Mouse (Mus musculus) left cerebral cortex, postnatal 36 days (tissue): ENCODE data around the gene Borcs6. TPM values are rescaled to one million over a fixed set of nuclear protein-coding genes. Genes with fewer than 3 reads are reported as not detected.

Experiments used
- DNase-seq, 2 experiments: peaks; one replicate each; pipeline ENCODE4 v3.0.0; 2021 to 2022; ENCODE audit warnings: low spot score in 2 of 2, mixed read lengths in 1 of 2
- intact Hi-C: fragments of 180-260 bp; cut with DNase I; formaldehyde crosslinking; loops from one replicate; pipeline ENCODE4 v1.15.1; 2025
- total RNA-seq, 2 experiments: library from RNA; stranded (reverse); gene quantifications; 2 replicates each; pipeline ENCODE4 v1.2.3; 2021

Gene Borcs6
- total RNA-seq, 2 experiments from 2014 or later = 30.7 to 38.4 TPM

DNA sequence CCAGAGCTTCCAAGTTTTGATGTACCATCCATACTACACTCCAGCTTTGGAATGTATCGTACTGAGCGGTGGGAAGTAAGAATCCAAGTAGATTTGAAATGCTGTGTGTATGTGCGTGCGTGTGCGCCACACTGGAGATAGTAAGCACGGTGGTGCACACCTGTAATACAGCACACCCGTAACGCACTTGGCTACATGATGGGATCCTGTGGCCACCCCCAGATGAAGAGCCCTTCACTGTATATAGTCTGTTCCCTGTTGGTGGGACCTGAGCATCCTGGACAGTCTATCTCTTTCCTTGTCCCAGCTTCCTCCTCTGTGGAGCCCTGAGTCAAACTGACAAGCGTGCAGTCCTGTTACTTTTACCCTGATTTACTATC is 13.1 kb upstream of the Borcs6 start:
- DNase-seq = no peak
- intact Hi-C loops = no loop called here

- intact Hi-C loops = no loop called here
Measured at GRCm38 (mm10) chr11:69047592-69047991, 11.9 kb upstream of the Borcs6 start.

DNA sequence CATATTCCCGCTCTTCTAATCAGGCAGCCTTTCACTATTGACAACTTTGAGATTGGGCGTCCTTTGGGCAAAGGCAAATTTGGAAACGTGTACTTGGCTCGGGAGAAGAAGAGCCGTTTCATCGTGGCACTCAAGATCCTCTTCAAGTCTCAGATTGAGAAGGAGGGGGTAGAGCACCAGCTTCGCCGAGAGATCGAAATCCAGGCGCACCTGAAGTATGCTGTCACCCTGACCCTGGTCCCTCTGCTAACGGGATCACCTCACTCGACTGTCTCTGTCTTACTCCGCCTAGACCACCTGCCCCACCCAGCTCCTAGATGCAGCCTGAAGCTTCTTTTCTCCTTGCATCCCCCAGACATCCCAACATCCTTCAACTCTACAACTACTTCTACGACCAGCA is 11.4 kb upstream of the Borcs6 start:
- intact Hi-C loops = no loop called here
- no peak for DNase-seq

More at GRCm38 (mm10) chr11:69047592-69047991, 11.9 kb upstream of the Borcs6 start:
- DNase-seq = no peak

DNA sequence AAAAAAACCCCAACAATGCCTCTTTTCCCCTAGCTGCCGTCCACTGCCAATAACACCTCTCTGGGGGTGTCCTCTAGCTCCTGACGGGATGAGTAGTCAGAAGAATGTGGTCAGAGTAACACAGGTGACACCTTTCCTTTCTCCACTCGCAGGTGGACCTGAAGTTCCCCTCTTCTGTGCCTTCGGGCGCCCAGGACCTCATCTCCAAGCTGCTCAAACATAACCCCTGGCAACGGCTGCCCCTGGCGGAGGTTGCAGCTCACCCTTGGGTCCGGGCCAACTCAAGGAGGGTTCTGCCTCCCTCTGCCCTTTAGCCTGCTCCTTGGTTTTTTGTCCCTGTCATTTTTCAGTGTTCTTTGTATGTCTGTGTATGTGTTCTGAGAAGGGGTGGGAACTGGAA is 8.8 kb upstream of the Borcs6 start:
- intact Hi-C loops = no loop called here
- no peak for DNase-seq

- no peak for DNase-seq
Measured at GRCm38 (mm10) chr11:69051771-69052170, 7.7 kb upstream of the Borcs6 start.

DNA sequence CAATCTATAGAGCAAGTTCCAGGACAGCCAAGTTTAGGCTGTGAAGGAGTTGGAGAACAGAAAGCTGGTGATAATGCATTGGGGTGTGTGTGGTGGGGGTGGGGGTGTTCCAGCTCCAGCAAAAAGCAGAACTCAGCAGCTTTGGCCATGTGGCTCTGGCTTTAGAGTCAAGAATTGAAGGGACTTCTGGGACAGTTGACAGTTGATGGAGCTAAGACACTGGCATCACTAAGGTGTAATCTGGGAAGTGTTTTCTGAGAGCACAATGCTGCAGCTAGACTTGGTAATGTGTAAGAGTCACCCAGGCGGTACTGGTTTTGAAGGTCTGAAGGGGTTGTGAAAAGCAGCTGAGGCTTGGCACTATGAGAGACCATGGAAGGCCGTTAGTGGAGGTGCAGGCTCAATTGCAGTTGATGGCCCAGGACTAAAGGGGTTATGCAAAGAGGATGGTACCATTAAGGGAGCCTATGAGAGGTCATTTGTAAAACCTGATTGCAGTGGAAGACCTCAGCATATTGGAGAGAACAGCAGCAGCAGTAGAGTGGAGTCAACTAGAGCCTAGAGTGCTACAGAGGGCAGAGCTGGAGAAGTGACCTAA is 6.6 kb upstream of the Borcs6 start:
- intact Hi-C loops = no loop called here
- DNase-seq = no peak

More at GRCm38 (mm10) chr11:69051771-69052170, 7.7 kb upstream of the Borcs6 start:
- intact Hi-C loops = no loop called here

DNA sequence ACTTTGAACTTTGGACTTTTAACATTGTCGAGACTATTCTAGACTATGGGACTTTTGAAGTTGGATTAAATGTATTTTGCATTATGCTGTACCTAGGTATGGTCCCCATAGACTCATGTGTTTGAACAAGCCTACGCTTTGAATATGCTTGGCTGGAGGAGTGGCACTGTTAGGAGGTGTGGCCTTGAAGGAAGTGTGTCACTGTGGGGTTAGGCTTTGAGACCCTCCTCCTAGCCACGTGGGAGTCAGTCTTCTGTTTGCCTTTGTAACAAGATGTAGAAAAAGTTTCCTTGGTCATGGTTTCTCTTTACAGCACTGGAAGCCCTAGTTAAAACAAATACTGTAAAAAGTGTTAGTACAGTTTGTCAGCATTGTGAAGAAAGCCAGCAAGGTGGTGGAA is 5.7 kb upstream of the Borcs6 start:
- DNase-seq = no peak
- intact Hi-C loops = no loop called here

GRCm38 (mm10) chr11:69058265-69058664 is 1.3 kb upstream of the Borcs6 start:
- intact Hi-C loops = no loop called here

GRCm38 (mm10) chr11:69058729-69059356 is 674 bp upstream of the Borcs6 start:
- DNase-seq = no peak
- intact Hi-C loops = no loop called here

More at GRCm38 (mm10) chr11:69058265-69058664, 1.3 kb upstream of the Borcs6 start:
- no peak for DNase-seq

GRCm38 (mm10) chr11:69059975-69060411 is 476 bp downstream of the Borcs6 start:
- no peak for DNase-seq
- intact Hi-C loops = loop anchor here (5.0 to 10.0 kb wide), 2 partner anchors 37 to 185 kb away; partner anchors contain the start of gene Per1

DNA sequence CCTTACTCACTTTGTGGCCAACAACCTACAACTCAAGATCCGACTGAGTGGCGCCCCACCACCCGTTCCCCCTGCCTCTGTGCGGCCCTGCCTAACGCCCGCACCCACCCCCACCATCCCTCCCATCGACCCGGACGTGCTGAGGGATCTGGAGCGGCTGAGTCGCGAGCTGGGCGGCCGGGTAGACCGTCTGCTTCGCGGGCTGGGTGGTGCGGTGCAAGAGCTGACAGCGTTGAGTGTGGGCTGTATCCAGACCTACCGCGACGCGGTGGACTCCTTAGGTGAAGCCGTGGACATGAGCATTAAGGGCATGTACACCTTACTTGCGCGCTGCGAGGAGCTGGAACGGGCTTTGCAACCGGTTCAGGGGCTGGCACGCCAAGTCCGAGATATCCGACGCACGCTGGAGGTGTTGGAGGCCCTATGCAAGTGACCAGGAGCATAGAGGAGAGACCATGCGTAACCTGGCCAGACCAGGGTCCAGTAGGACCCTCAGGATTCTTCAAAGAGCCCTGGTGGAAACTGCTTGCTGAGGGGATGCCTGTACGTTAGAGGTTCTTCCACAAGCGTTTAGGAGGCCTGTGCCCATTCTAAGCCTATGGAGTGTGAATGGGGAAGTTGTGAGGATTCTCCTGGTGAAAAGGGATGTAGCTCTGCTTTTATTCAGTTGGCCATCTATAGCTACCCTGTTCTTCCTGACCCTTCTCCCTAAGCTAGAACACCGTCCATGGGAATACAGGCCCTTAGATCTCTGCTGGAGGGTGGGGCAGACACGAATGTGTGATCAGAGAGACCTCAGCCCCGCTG is 1.1 kb downstream of the Borcs6 start:
- DNase-seq = peak; percentile 36 to 45
- intact Hi-C loops = loop anchor here (5.0 to 10.0 kb wide), 2 partner anchors 37 to 184 kb away; partner anchors contain the start of gene Per1

- intact Hi-C loops = loop anchor here (5.0 to 10.0 kb wide), 2 partner anchors 36 to 183 kb away; partner anchors contain the start of gene Per1
- DNase-seq = no peak
Measured at GRCm38 (mm10) chr11:69061255-69061912, 1.9 kb downstream of the Borcs6 start.

DNA sequence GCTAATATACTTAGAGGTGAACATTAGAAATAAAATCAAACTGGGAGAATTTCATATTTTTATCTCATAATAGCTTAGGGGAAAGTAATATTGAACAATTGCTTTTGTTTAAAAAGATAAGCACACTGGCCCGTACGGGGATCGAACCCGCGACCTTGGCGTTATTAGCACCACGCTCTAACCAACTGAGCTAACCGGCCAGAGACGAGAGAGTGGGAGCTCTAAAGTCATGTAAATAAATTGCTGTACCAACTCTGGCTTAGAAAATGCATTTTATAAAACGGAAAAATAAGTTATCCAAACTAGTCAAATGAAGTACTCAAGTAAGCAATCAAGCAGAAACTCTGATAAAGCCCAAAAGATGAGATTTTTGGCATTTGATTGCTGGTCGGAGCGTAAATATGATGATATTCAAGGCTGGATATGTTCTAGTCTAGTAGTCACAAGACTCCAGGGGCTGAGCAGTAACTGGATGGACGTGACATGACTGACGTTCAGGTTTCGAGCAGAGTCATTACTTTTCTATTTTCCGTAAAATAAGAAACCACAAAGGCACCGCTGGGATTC is 2.8 kb downstream of the Borcs6 start:
- intact Hi-C loops = loop anchor here (5.0 to 10.0 kb wide), 2 partner anchors 35 to 183 kb away; partner anchors contain the start of gene Per1
- DNase-seq = peak; percentile 48 to 78

DNA sequence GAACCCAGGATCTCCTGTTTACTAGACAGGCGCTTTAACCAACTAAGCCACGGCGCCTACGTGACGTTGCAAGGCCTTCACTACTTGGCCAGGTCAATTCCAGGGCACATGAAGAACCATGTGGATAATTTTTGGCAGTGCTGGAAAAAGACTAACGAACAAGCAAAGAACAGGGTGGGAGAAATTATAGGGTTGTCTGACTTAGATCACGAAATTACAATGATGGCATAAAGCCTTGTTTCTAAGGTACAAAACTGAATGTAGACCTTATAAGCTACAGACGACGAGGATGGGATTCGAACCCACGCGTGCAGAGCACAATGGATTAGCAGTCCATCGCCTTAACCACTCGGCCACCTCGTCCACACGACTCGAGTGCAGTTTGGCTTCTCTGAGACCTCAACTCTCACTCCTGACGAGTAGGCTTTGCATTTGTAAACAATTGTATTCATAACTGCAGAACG is 3.3 kb downstream of the Borcs6 start:
- intact Hi-C loops = loop anchor here (1.0 to 10.0 kb wide), 4 partner anchors 21 to 182 kb away; partner anchors contain the start of gene Per1
- DNase-seq = peak; percentile 92 to 96

GRCm38 (mm10) chr11:69063413-69064201 is 4.1 kb downstream of the Borcs6 start:
- DNase-seq = peak; percentile 63 to 76
- intact Hi-C loops = loop anchor here (1.0 to 10.0 kb wide), 4 partner anchors 22 to 181 kb away; partner anchors contain the start of gene Per1

DNA sequence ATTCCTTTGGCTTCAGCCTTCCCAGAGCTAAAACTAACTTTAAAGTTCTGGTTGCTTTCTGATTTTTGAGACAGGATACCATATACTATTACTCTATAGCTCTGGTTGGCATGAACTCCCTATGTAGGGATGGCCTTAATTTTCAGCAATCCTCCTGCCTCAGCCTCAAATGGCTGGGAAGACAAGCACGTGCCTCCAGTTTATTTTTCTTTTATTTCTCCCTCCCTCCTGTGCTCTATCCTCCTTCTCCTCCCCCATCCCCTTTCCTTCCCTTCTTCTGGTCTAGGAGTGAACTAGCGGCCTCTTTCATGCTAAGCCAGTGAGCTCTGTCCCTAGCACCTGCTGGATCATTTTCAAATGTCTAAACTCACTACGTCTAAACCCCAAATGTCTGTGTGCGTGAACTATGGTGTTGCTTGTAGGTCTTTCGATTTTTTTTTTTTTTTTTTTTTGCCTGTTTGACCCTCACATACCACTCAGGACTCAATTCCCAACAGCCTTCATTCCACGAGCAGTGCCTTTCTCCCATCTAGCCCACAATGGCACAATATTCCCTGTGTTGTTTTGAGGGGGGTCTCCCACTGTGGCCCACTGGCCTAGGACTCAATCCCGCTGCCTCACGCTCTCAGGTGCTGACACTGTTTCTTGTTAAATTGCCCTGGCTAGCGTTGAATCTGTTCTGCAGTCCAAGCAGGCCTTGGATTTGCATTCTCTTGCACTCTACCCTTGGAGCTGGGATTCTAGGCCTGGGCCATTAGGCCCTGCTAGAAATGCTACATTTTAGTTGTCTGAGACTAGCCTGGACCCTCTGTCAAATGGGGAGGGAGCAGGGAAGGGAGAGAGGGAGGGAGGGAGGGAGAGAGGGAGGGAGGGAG is 5.0 kb downstream of the Borcs6 start:
- intact Hi-C loops = loop anchor here (5.0 to 10.0 kb wide), 2 partner anchors 33 to 180 kb away; partner anchors contain the start of gene Per1

GRCm38 (mm10) chr11:69065394-69065925 is 5.9 kb downstream of the Borcs6 start:
- no peak for DNase-seq
- intact Hi-C loops = loop anchor here (10.0 kb wide), 1 partner anchor 179 kb away; no protein-coding TSS in a partner anchor

More for the DNA sequence above, 5.0 kb downstream of the Borcs6 start:
- no peak for DNase-seq
